Mouse (Mus musculus) stomach, embryonic 14.5 days (tissue): ENCODE results near the gene Rnf220. TPM values are rescaled to one million over a fixed set of nuclear protein-coding genes. Genes with fewer than 3 reads are reported as not detected.

Experiments used
- ATAC-seq: fragments of 200-750 bp; cut with Nextera tagmentation; 2 replicates; pipeline ENCODE4 v1.8.0; 2017; ENCODE audit warnings: low read depth, moderate TSS enrichment; ENCODE audit not compliant: insufficient number of reproducible peaks, insufficient read depth, low FRiP score
- H3K27ac ChIP-seq: fragments of 300-500 bp; sonication (generic); 2 replicates; pipeline ENCODE4 v1.5.1; 2014; ENCODE audit warnings: mild to moderate bottlenecking, low read length, moderate library complexity, mixed read lengths
- H3K27me3 ChIP-seq: fragments of 300-500 bp; sonication (generic); 2 replicates; pipeline ENCODE4 v1.6.1; 2014; ENCODE audit warnings: low read length, control low read depth, mixed read lengths; ENCODE audit not compliant: control insufficient read depth, insufficient read depth
- H3K36me3 ChIP-seq: fragments of 300-500 bp; sonication (generic); 2 replicates; pipeline ENCODE4 v1.6.1; 2014; ENCODE audit warnings: mild to moderate bottlenecking, control low read depth, low read length, moderate library complexity, mixed read lengths; ENCODE audit not compliant: control insufficient read depth, insufficient read depth
- H3K4me1 ChIP-seq: fragments of 300-500 bp; sonication (generic); 2 replicates; pipeline ENCODE4 v1.6.1; 2014; ENCODE audit warnings: low read length, control low read depth, mixed read lengths; ENCODE audit not compliant: control insufficient read depth, insufficient read depth
- H3K4me2 ChIP-seq: fragments of 300-500 bp; sonication (generic); replicated peaks from 2 replicates; pipeline ENCODE4 v1.6.1; 2014; ENCODE audit warnings: low read depth, low read length, control low read depth
- H3K4me3 ChIP-seq: fragments of 300-500 bp; sonication (generic); 2 replicates; pipeline ENCODE4 v1.5.1; 2014; ENCODE audit warnings: low read depth, low read length, control low read depth
- H3K9ac ChIP-seq: fragments of 300-500 bp; sonication (generic); replicated peaks from 2 replicates; pipeline ENCODE4 v1.6.1; 2014; ENCODE audit warnings: low read depth, mild to moderate bottlenecking, control low read depth, low read length, moderate library complexity, mixed read lengths
- H3K9me3 ChIP-seq: fragments of 300-500 bp; sonication (generic); 2 replicates; pipeline ENCODE4 v1.6.1; 2016; ENCODE audit warnings: low read depth, low read length, control low read depth; ENCODE audit not compliant: control insufficient read depth
- WGBS: fragments of 180-500 bp; shearing (Covaris S2); extraction: QIAGEN DNeasy Blood & Tissue Kit; methylation state at CpG from one replicate; pipeline ENCODE4 v1.1.7; 2014; 5-methylcytosine and 5-hydroxymethylcytosine counted together
- polyA plus RNA-seq: library from polyadenylated mRNA; unstranded; fragments of >200 nt; fragmentation: Nextera tagmentation; extraction: Ambion mirVana; gene quantifications from 2 replicates; pipeline ENCODE4 v1.2.1, GENCODE M21; 2014

Gene Rnf220
- polyA plus RNA-seq, 1 experiment from 2014 or later: 54.5 TPM

DNA sequence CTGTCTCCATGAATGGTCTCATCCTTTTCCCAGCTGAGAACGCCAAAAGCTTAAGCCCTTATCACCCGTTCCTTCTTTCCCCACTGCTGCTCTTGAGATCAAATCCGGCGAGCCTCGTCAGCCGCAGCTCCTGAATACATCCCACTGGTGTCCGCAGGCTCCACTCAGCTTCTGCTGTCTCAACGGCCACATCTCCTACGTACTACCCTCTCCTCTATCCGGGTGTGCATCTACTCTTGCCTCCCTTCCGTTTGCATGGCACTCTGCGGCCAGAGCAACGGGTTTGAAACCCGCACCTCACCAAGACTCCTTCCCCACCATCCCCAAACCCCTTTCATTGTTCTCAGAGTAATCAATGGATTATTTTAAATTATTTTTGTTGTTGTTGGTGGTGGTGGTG, 58.8 kb downstream of the Rnf220 start:
- Histone ChIP-seq H3K27ac (no peak overlapping the region), H3K9ac (no peak overlapping the region), H3K27me3 (no peaks in the 10 kb centered on the region), H3K9me3 (no peaks in the 10 kb centered on the region), H3K4me3 (no peak overlapping the region), H3K36me3 (no peaks in the 10 kb centered on the region), H3K4me2 (no peak overlapping the region), H3K4me1 (no peaks in the 10 kb centered on the region)
- no peak for ATAC-seq
- 81% methylated on average over 14 of the region's 14 CpGs for WGBS

GRCm38 (mm10) chr4:117436995-117437660, 59.7 kb downstream of the Rnf220 start:
- ATAC-seq: no peak
- WGBS: 31% methylated on average over 14 of the region's 14 CpGs
- Histone ChIP-seq H3K27ac (no peak overlapping the region), H3K4me2 (no peak overlapping the region; the same call in 1 of the 2 replicates), H3K9me3 (no peaks in the 10 kb centered on the region), H3K4me1 (no peaks in the 10 kb centered on the region), H3K4me3 (no peak overlapping the region), H3K27me3 (no peaks in the 10 kb centered on the region), H3K36me3 (no peaks in the 10 kb centered on the region), H3K9ac (no peak overlapping the region)

GRCm38 (mm10) chr4:117434336-117434735, 62.5 kb downstream of the Rnf220 start:
- Histone ChIP-seq H3K4me2 (no peak overlapping the region), H3K4me3 (no peak overlapping the region), H3K27ac (no peak overlapping the region), H3K9ac (no peak overlapping the region), H3K9me3 (no peaks in the 10 kb centered on the region), H3K27me3 (no peaks in the 10 kb centered on the region), H3K36me3 (no peaks in the 10 kb centered on the region), H3K4me1 (no peaks in the 10 kb centered on the region)
- WGBS: 66% methylated on average over 8 of the region's 8 CpGs
- ATAC-seq: no peak

GRCm38 (mm10) chr4:117429604-117430003, 67.2 kb downstream of the Rnf220 start:
- no peak overlapping the region for H3K4me3 ChIP-seq
- H3K9me3 ChIP-seq: no peaks in the 10 kb centered on the region
- H3K27ac ChIP-seq: no peak overlapping the region
- H3K36me3 ChIP-seq: no peaks in the 10 kb centered on the region
- H3K4me1 ChIP-seq: no peaks in the 10 kb centered on the region
- no peak overlapping the region for H3K4me2 ChIP-seq
- ATAC-seq: no peak
- no peak overlapping the region for H3K9ac ChIP-seq
- 69% methylated on average over 9 of the region's 9 CpGs for WGBS
- H3K27me3 ChIP-seq: no peaks in the 10 kb centered on the region

DNA sequence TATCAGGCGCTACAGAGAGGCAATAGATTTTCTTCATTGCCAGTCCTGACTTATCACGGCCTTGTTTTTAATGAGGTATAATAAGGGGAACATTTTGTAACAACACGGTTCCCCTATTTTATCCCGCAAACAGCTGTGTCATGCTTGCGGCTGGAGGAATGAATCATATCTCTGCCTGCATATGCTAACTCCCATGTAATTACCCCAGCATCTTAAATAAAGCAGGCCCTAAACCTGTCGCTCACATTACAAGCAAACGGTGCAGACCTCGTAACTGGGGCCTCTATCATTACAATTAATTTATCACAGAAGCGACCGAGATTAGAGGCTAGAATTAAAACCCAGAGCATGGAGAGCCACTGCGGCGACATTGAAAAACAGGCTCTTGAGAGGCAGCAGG, 69.3 kb downstream of the Rnf220 start:
- H3K27me3 ChIP-seq: no peaks in the 10 kb centered on the region
- no peaks in the 10 kb centered on the region for H3K4me1 ChIP-seq
- no peaks in the 10 kb centered on the region for H3K9me3 ChIP-seq
- ATAC-seq: no peak
- WGBS: 38% methylated on average over 12 of the region's 12 CpGs
- H3K4me2 ChIP-seq: no peak overlapping the region
- H3K9ac ChIP-seq: no peak overlapping the region
- no peaks in the 10 kb centered on the region for H3K36me3 ChIP-seq
- H3K27ac ChIP-seq: no peak overlapping the region
- no peak overlapping the region for H3K4me3 ChIP-seq

GRCm38 (mm10) chr4:117421077-117421476, 75.8 kb downstream of the Rnf220 start:
- Histone ChIP-seq H3K4me3 (no peak overlapping the region), H3K27ac (no peak overlapping the region), H3K27me3 (no peaks in the 10 kb centered on the region), H3K4me1 (no peaks in the 10 kb centered on the region), H3K4me2 (no peak overlapping the region), H3K9me3 (no peaks in the 10 kb centered on the region), H3K9ac (no peak overlapping the region), H3K36me3 (no peaks in the 10 kb centered on the region)
- ATAC-seq: no peak
- WGBS: 93% methylated on average over 7 of the region's 7 CpGs

GRCm38 (mm10) chr4:117416827-117417226, 80.0 kb downstream of the Rnf220 start:
- Histone ChIP-seq H3K4me3 (no peak overlapping the region), H3K4me2 (no peak overlapping the region), H3K27ac (no peak overlapping the region), H3K27me3 (no peaks in the 10 kb centered on the region), H3K9me3 (no peaks in the 10 kb centered on the region), H3K4me1 (no peaks in the 10 kb centered on the region), H3K9ac (no peak overlapping the region), H3K36me3 (no peaks in the 10 kb centered on the region)
- no peak for ATAC-seq
- WGBS: 64% methylated on average over 1 of the region's 1 CpGs

DNA sequence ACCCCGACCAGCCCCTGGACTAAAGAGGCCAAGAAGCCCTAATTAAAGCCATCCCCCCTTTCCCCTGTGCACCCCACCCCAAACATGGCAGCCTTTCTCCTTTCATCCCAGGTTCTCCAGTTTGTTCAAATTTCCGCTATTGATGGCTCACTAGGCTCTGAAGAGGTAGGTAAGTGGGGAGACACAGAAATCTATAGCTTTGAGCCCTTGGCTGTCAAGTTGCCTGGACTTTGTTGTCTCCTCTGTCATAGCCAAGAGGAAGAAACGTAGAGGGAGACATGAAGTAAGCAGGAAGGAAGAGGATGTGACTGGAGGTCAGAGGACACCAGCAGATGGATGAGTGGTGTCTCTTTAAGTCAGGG, 86.8 kb downstream of the Rnf220 start:
- Histone ChIP-seq H3K9ac (no peak overlapping the region), H3K4me3 (no peak overlapping the region), H3K4me2 (no peak overlapping the region), H3K36me3 (no peaks in the 10 kb centered on the region), H3K9me3 (no peaks in the 10 kb centered on the region), H3K27me3 (no peaks in the 10 kb centered on the region), H3K4me1 (no peaks in the 10 kb centered on the region; the same call in 1 of the 2 replicates), H3K27ac (no peak overlapping the region)
- no peak for ATAC-seq
- WGBS: 50% methylated on average over 3 of the region's 3 CpGs
